Mouse (Mus musculus): ENCODE results near the gene Rfc2. TPM values are rescaled to one million over a fixed set of nuclear protein-coding genes. Genes with fewer than 3 reads are reported as not detected.

The Rfc2 gene
- 10 to 100 TPM; 21.6 to 26.0 (median 24.6) TPM for total RNA-seq (2022)

GRCm38 (mm10) chr5:134581146-134581545 lies at the start of gene Rfc2:
TSS of gene Rfc2 (plus strand) at chr5:134581366.
- no peak for DNase-seq (ENCODE audit: low spot score)

- DNase-seq (ENCODE audit: low spot score) = no peak
Observed at GRCm38 (mm10) chr5:134531585-134531984, 49.6 kb upstream of the Rfc2 start.

- DNase-seq (ENCODE audit: low spot score) = no peak
Observed at GRCm38 (mm10) chr5:134532417-134532816, 48.7 kb upstream of the Rfc2 start.

GRCm38 (mm10) chr5:134536036-134536435 lies 45.1 kb upstream of the Rfc2 start:
- no peak for DNase-seq (ENCODE audit: low spot score)

GRCm38 (mm10) chr5:134539891-134540290 lies 41.3 kb upstream of the Rfc2 start:
- DNase-seq (ENCODE audit: low spot score) = peak; percentile 84

GRCm38 (mm10) chr5:134540881-134541280 lies 40.3 kb upstream of the Rfc2 start:
- peak; percentile 45 for DNase-seq (ENCODE audit: low spot score)

- DNase-seq (ENCODE audit: low spot score) = peak; percentile 91
Observed at GRCm38 (mm10) chr5:134541640-134542039, 39.5 kb upstream of the Rfc2 start.

GRCm38 (mm10) chr5:134544516-134545241 lies 36.5 kb upstream of the Rfc2 start:
- DNase-seq (ENCODE audit: low spot score) = peak; percentile 54

GRCm38 (mm10) chr5:134545242-134545629 lies 35.9 kb upstream of the Rfc2 start:
- DNase-seq (ENCODE audit: low spot score) = no peak

GRCm38 (mm10) chr5:134546790-134547189 lies 34.4 kb upstream of the Rfc2 start:
- DNase-seq (ENCODE audit: low spot score) = no peak

- no peak for DNase-seq (ENCODE audit: low spot score)
Observed at GRCm38 (mm10) chr5:134548306-134548705, 32.9 kb upstream of the Rfc2 start.

- no peak for DNase-seq (ENCODE audit: low spot score)
Observed at GRCm38 (mm10) chr5:134549640-134550168, 31.5 kb upstream of the Rfc2 start.

GRCm38 (mm10) chr5:134550836-134551232 lies 30.3 kb upstream of the Rfc2 start:
- DNase-seq (ENCODE audit: low spot score) = no peak

GRCm38 (mm10) chr5:134551233-134552109 lies 29.7 kb upstream of the Rfc2 start:
- peak; percentile 36 for DNase-seq (ENCODE audit: low spot score)

- DNase-seq (ENCODE audit: low spot score) = peak; percentile 96
Observed at GRCm38 (mm10) chr5:134552110-134552972, 28.8 kb upstream of the Rfc2 start, which contains the start of gene Clip2. TSS of gene Clip2 (minus strand) at chr5:134552434.

- DNase-seq (ENCODE audit: low spot score) = no peak
Observed at GRCm38 (mm10) chr5:134553951-134554546, 27.1 kb upstream of the Rfc2 start.

GRCm38 (mm10) chr5:134555463-134556164 lies 25.6 kb upstream of the Rfc2 start:
- DNase-seq (ENCODE audit: low spot score) = peak; percentile 88

GRCm38 (mm10) chr5:134560071-134560449 lies 21.1 kb upstream of the Rfc2 start, which contains the start of gene Syna:
TSS of gene Syna (minus strand) at chr5:134560171.
- DNase-seq (ENCODE audit: low spot score) = no peak

- no peak for DNase-seq (ENCODE audit: low spot score)
Observed at GRCm38 (mm10) chr5:134560450-134561171, 20.6 kb upstream of the Rfc2 start.

GRCm38 (mm10) chr5:134564272-134564671 lies 16.9 kb upstream of the Rfc2 start:
- DNase-seq (ENCODE audit: low spot score) = no peak

Measured in heart, adult 8-10 months (tissue).